Mouse (Mus musculus) liver, embryonic 11.5 days (tissue): ENCODE results near the gene Csdc2. TPM values are rescaled to one million over a fixed set of nuclear protein-coding genes. Genes with fewer than 3 reads are reported as not detected.

Experiments used
- ATAC-seq: fragments of 200-750 bp; cut with Nextera tagmentation; replicated peaks from 2 replicates; pipeline ENCODE4 v1.8.0; 2017; ENCODE audit warnings: moderate number of reproducible peaks, mild to moderate bottlenecking, moderate TSS enrichment, moderate library complexity; ENCODE audit not compliant: low FRiP score
- DNase-seq: peaks from one replicate; pipeline ENCODE4 v3.0.0-alpha.2; 2017; ENCODE audit warnings: low spot score
- H3K27ac ChIP-seq: fragments of 300-500 bp; sonication (generic); 2 replicates; pipeline ENCODE4 v1.5.1; 2014; ENCODE audit warnings: mild to moderate bottlenecking, low read depth, low read length, control low read depth
- H3K27me3 ChIP-seq: fragments of 300-500 bp; sonication (generic); replicated peaks from 2 replicates; pipeline ENCODE4 v1.6.1; 2014; ENCODE audit warnings: low read length, mixed read lengths; ENCODE audit not compliant: control insufficient read depth, insufficient read depth
- H3K36me3 ChIP-seq: fragments of 300-500 bp; sonication (generic); 2 replicates; pipeline ENCODE4 v1.6.1; 2014; ENCODE audit warnings: mild to moderate bottlenecking, low read length, moderate library complexity, mixed read lengths; ENCODE audit not compliant: control insufficient read depth, insufficient read depth
- H3K4me1 ChIP-seq: fragments of 300-500 bp; sonication (generic); replicated peaks from 2 replicates; pipeline ENCODE4 v1.6.1; 2014; ENCODE audit warnings: low read length, mixed read lengths; ENCODE audit not compliant: control insufficient read depth, insufficient read depth
- H3K4me2 ChIP-seq: fragments of 300-500 bp; sonication (generic); 2 replicates; pipeline ENCODE4 v1.6.1; 2014; ENCODE audit warnings: mild to moderate bottlenecking, control low read depth, moderate library complexity
- H3K4me3 ChIP-seq: fragments of 300-500 bp; sonication (generic); 2 replicates; pipeline ENCODE4 v1.5.1; 2014; ENCODE audit warnings: low read depth, low read length, control low read depth
- H3K9ac ChIP-seq: fragments of 300-500 bp; sonication (generic); 2 replicates; pipeline ENCODE4 v1.6.1; 2014; ENCODE audit warnings: low read depth, low read length, control low read depth
- H3K9me3 ChIP-seq: fragments of 300-500 bp; sonication (generic); 2 replicates; pipeline ENCODE4 v1.6.1; 2016; ENCODE audit warnings: low read length, inconsistent platforms, mixed read lengths; ENCODE audit not compliant: control insufficient read depth
- WGBS: fragments of 180-500 bp; shearing (Covaris S2); extraction: QIAGEN DNeasy Blood & Tissue Kit; methylation state at CpG from one replicate; pipeline ENCODE4 v1.1.7; 2014; 5-methylcytosine and 5-hydroxymethylcytosine counted together
- polyA plus RNA-seq: library from polyadenylated mRNA; unstranded; fragments of >200 nt; fragmentation: Nextera tagmentation; extraction: Ambion mirVana; gene quantifications from 2 replicates; pipeline ENCODE4 v1.2.1, GENCODE M21; 2014

Csdc2 gene
- polyA plus RNA-seq: 3.7 and 3.9 TPM in 2 replicates

GRCm38 (mm10) chr15:81936679-81937078 is at the start of gene Csdc2:
Gene Csdc2, plus strand, starts transcription at chr15:81936759.
- ATAC-seq (0 out of 2 replicates have a peak, but pooled peaks have one; percentile 14), DNase-seq (no peak)
- no peaks in the 10 kb centered on the region for H3K36me3 ChIP-seq
- no peaks in the 10 kb centered on the region for H3K9me3 ChIP-seq
- peak within 1 kb of the TSS; percentile 30; the same call in 1 of the 2 replicates for H3K9ac ChIP-seq
- peak within 1 kb of the TSS; percentile 38 for H3K4me3 ChIP-seq
- peaks cover 9% of the 10 kb centered on the region for H3K4me1 ChIP-seq
- WGBS: 3% methylated on average over 12 of the region's 12 CpGs
- no peak within 1 kb of the TSS for H3K27ac ChIP-seq
- peak within 1 kb of the TSS; percentile 55 for H3K4me2 ChIP-seq
- H3K27me3 ChIP-seq: peaks cover 15% of the 10 kb centered on the region; the same call in 1 of the 2 replicates

GRCm38 (mm10) chr15:81886795-81887550 is 49.6 kb upstream of the Csdc2 start:
- no peak overlapping the region for H3K9ac ChIP-seq
- H3K36me3 ChIP-seq: peaks cover 22% of the 10 kb centered on the region
- H3K27ac ChIP-seq: no peak overlapping the region
- H3K4me3 ChIP-seq: no peak overlapping the region
- no peaks in the 10 kb centered on the region for H3K9me3 ChIP-seq
- H3K27me3 ChIP-seq: no peaks in the 10 kb centered on the region
- no peak for ATAC-seq
- DNase-seq: no peak
- peaks cover 15% of the 10 kb centered on the region for H3K4me1 ChIP-seq
- WGBS: 89% methylated on average over 6 of the region's 6 CpGs
- H3K4me2 ChIP-seq: no peak overlapping the region

- Histone ChIP-seq H3K9ac (no peak overlapping the region), H3K27me3 (no peaks in the 10 kb centered on the region), H3K4me2 (no peak overlapping the region), H3K4me1 (peaks cover 15% of the 10 kb centered on the region), H3K4me3 (no peak overlapping the region), H3K36me3 (peaks cover 30% of the 10 kb centered on the region), H3K27ac (peak overlapping the region; percentile 5; the same call in 1 of the 2 replicates), H3K9me3 (no peaks in the 10 kb centered on the region)
- DNase-seq (no peak), ATAC-seq (no peak)
- 90% methylated on average over 7 of the region's 7 CpGs for WGBS
These were observed 47.4 kb upstream of the Csdc2 start for GRCm38 (mm10) chr15:81889175-81889574.

- Histone ChIP-seq H3K27me3 (no peaks in the 10 kb centered on the region), H3K4me2 (no peak overlapping the region), H3K9me3 (no peaks in the 10 kb centered on the region), H3K9ac (peak overlapping the region; percentile 31; the same call in 1 of the 2 replicates), H3K36me3 (peaks cover 43% of the 10 kb centered on the region), H3K27ac (peak overlapping the region; percentile 75), H3K4me1 (peaks cover 15% of the 10 kb centered on the region), H3K4me3 (no peak overlapping the region)
- 82% methylated on average over 7 of the region's 7 CpGs for WGBS
- ATAC-seq: peak; percentile 44; the same call in 1 of the 2 replicates
- DNase-seq: no peak
These were observed 45.3 kb upstream of the Csdc2 start for GRCm38 (mm10) chr15:81891140-81891802.

- 75% methylated on average over 8 of the region's 8 CpGs for whole genome bisulfite sequencing
- peak overlapping the region; percentile 23; the same call in 1 of the 2 replicates for H3K9ac ChIP-seq
- H3K4me1 ChIP-seq: peaks cover 15% of the 10 kb centered on the region
- no peak for DNase-seq
- H3K27me3 ChIP-seq: no peaks in the 10 kb centered on the region
- H3K4me2 ChIP-seq: no peak overlapping the region; the same call in 1 of the 2 replicates
- H3K27ac ChIP-seq: peak overlapping the region; percentile 65
- H3K9me3 ChIP-seq: no peaks in the 10 kb centered on the region
- peaks cover 40% of the 10 kb centered on the region for H3K36me3 ChIP-seq
- no peak overlapping the region for H3K4me3 ChIP-seq
- ATAC-seq: peak; percentile 87
These were observed 44.6 kb upstream of the Csdc2 start for GRCm38 (mm10) chr15:81891822-81892580.

GRCm38 (mm10) chr15:81894002-81894401 is 42.6 kb upstream of the Csdc2 start:
- no peak for DNase-seq
- Histone ChIP-seq H3K4me2 (no peak overlapping the region), H3K27ac (no peak overlapping the region), H3K4me1 (peaks cover 15% of the 10 kb centered on the region), H3K4me3 (no peak overlapping the region), H3K27me3 (no peaks in the 10 kb centered on the region), H3K9me3 (no peaks in the 10 kb centered on the region), H3K9ac (no peak overlapping the region), H3K36me3 (peaks cover 41% of the 10 kb centered on the region)
- no peak for ATAC-seq
- 81% methylated on average over 1 of the region's 1 CpGs for WGBS

- H3K9ac ChIP-seq: no peak overlapping the region
- peaks cover 44% of the 10 kb centered on the region for H3K36me3 ChIP-seq
- H3K4me1 ChIP-seq: peaks cover 7% of the 10 kb centered on the region
- WGBS: 91% methylated on average over 2 of the region's 2 CpGs
- ATAC-seq: no peak
- H3K4me2 ChIP-seq: no peak overlapping the region
- DNase-seq: no peak
- no peaks in the 10 kb centered on the region for H3K27me3 ChIP-seq
- no peak overlapping the region for H3K27ac ChIP-seq
- no peaks in the 10 kb centered on the region for H3K9me3 ChIP-seq
- no peak overlapping the region for H3K4me3 ChIP-seq
These were observed 40.2 kb upstream of the Csdc2 start for GRCm38 (mm10) chr15:81896407-81896806.

GRCm38 (mm10) chr15:81897607-81898285 is 38.8 kb upstream of the Csdc2 start:
- no peak for DNase-seq
- peaks cover 42% of the 10 kb centered on the region for H3K36me3 ChIP-seq
- H3K9ac ChIP-seq: no peak overlapping the region
- H3K9me3 ChIP-seq: no peaks in the 10 kb centered on the region
- H3K4me2 ChIP-seq: no peak overlapping the region
- no peak for ATAC-seq
- 88% methylated on average over 5 of the region's 5 CpGs for WGBS
- no peaks in the 10 kb centered on the region for H3K4me1 ChIP-seq
- H3K27me3 ChIP-seq: no peaks in the 10 kb centered on the region
- no peak overlapping the region for H3K4me3 ChIP-seq
- H3K27ac ChIP-seq: peak overlapping the region; percentile 57; the same call in 1 of the 2 replicates
